Mouse (Mus musculus) 3134 (cell line): Measurements from ENCODE around the gene Tatdn2.
A peak's percentile ranks its signal among the peaks of the same experiment; 100 is the strongest.

Source experiments
- DNase-seq: peaks from one replicate; pipeline ENCODE4 v3.0.0-alpha.2; 2011; ENCODE audit warnings: low spot score; ENCODE audit not compliant: insufficient read length; ENCODE audit errors: extremely low read depth

Gene Tatdn2

DNA sequence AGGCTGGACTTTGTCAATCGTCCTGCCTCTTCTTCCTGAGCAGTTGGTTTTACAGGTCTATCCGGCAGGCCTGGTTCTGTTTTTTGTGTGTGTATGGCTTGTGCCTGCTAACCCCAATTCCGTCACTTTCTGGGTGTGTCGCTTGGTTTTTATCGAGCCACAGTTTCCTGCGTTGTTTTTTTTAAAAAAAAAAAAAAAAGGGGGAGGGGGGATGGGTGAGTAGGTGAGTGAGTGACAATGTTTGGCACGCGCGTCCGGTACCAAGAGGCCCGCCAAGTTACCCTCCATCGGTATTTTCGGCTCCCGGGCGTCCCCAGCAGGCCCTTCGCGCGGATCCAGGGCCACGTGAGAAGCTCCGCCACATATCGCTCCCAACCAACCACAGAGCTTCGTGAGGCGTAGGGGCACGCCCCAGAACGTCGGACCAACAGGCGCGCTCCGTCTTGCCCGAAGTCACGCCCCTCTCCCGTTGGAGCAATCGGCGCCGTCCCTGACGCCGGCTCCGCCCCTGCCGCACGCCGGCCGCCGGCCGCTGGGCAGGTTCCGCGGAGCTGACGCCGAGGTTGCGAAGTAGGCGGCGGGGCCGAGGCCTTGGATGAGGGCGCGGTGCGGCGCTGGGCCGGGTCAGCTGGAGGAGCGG, at the start of gene Tatdn2:
Gene Tatdn2 (plus strand): TSS at position 469 of the 640 bp plus-strand sequence.
- DNase-seq, result peak; percentile 100

DNA sequence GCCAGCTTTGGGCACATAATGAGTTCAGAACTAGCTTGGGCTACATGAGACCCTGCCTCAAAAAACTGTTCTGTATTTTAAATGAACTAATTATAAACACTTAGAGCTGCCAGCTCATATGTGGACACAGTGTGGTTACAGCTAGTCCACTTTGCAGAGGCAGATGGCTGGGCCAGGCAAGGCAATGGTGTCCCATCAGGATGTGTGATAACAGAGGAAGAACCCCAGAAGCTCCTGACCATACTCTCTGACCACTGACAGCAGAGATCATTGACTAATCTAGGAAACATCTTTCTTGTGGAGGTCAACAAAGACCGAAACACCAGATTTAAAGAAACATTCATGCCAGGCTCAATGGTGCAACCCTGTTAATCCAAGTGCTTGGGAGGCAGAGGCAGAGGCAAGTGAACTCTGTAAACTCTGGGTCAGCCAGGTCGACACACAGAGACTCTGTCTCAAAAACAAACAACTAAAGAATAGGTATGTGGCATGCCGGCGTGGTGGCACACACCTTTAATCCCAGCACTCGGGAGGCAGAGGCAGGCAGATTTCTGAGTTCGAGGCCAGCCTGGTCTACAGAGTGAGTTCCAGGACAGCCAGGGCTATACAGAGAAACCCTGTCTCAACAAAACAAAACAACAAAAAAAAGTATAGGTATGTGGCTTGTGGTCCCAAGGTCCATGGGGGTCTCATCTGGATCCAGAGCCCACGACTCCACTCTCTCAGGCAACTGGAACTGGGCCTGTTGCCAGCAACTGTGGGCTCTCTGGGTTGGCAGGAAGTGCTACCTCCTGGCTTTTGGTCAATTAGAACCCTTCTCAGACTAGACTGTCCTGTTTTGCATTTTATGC, 47.3 kb upstream of the Tatdn2 start:
- DNase-seq, result no peak

- no peak for DNase-seq
These were observed 46.6 kb upstream of the Tatdn2 start for GRCm38 (mm10) chr6:113650197-113650640.

GRCm38 (mm10) chr6:113651626-113652025, 45.2 kb upstream of the Tatdn2 start:
- no peak for DNase-seq

- no peak for DNase-seq
These were observed 43.3 kb upstream of the Tatdn2 start for GRCm38 (mm10) chr6:113653551-113653950.

- DNase-seq, result no peak
These were observed 42.7 kb upstream of the Tatdn2 start for GRCm38 (mm10) chr6:113654102-113654501.

DNA sequence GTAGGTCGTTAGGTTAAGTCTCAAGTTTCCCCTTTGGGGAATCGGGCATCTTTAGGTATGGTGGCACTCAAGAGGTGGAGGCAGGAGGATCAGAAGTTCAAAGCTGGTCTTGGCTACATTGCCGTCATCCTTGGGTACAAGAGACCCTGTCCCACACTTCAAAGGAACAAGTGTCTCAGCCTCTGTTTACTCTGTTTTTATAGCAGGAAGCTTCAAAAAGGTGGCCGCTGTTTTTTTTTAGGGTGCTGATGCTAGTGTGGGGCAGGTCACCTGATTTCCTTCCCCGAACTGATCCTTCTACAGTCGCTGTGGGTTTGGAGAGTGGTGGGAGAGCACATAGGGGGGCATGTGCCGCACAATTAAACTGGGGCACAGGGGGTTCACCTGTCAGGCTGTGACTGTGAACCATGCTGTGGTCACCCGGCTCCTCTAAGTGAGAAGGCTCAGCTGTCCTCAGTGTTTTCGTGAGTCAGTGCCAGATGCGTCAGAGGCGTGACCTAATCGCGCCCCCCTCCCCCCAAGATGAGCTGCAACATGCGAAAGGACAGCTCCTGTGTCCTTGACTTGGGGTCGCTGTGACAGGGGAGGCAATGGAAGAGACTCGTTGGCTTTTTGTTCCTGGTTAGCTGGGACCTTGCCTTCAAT, 42.0 kb upstream of the Tatdn2 start:
- DNase-seq, result no peak

DNA sequence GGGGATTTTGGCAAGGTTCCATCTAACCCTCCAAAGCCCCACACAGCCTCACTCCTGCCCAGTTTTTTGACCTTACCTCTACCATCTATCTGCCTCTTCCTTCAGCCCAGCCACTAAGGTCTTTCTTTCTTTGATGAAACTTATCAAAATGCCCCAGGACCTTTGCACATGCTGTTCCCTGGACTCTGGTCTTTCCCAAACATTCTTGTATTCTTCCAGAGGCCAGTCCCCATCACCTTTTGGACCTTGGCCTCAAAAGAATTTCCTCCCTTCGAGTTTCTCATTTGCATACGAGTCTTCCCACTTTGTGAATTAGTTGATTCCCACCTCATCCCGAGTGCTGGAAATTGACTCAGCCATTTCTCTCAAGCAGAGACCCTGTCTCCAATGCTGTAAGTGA, 41.4 kb upstream of the Tatdn2 start:
- no peak for DNase-seq

GRCm38 (mm10) chr6:113656847-113657246, 40.0 kb upstream of the Tatdn2 start:
- no peak for DNase-seq

- DNase-seq, result no peak
These were observed 38.6 kb upstream of the Tatdn2 start for GRCm38 (mm10) chr6:113658226-113658625.

- DNase-seq, result no peak
These were observed 37.0 kb upstream of the Tatdn2 start for GRCm38 (mm10) chr6:113659648-113660491.

GRCm38 (mm10) chr6:113660492-113661352, 36.1 kb upstream of the Tatdn2 start:
- DNase-seq, result no peak

GRCm38 (mm10) chr6:113661353-113662241, 35.3 kb upstream of the Tatdn2 start:
- DNase-seq, result peak; percentile 70

DNA sequence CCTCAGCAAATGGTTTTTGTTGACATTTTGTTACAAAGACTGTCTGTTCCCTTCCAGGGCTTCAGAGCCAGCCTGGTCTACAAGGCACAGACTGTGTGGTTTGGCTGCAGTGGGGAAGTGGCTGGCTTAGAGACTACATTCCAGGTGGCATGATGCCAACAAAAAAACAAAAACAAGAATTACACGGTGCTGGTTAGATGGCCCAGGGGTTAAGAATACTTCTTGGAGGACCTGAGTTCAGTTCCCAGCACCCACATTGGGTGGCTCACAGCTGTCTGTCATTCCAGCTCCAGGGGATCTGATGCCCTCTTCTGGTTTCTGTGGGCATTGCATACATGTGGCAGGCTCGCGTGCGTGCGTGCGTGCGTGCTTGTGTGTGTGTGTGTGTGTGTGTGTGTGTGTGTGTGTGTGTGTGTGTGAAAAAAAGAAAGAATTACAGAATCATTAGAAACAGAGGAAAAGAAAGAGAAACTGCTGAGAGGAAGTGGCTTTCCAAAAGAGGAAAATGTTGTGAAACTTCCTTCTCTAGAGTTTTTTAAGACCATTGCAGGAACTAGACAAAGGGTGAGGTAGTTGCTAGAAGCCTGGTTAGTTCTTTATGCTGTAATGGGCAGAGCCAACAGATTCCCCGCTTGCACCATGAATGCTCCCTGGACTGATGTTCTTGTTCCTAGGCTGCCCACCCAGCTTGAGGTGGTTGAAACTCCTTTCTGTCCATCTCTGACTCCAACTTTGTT, 33.7 kb upstream of the Tatdn2 start:
- no peak for DNase-seq

- no peak for DNase-seq
These were observed 32.5 kb upstream of the Tatdn2 start for GRCm38 (mm10) chr6:113664305-113664704.

DNA sequence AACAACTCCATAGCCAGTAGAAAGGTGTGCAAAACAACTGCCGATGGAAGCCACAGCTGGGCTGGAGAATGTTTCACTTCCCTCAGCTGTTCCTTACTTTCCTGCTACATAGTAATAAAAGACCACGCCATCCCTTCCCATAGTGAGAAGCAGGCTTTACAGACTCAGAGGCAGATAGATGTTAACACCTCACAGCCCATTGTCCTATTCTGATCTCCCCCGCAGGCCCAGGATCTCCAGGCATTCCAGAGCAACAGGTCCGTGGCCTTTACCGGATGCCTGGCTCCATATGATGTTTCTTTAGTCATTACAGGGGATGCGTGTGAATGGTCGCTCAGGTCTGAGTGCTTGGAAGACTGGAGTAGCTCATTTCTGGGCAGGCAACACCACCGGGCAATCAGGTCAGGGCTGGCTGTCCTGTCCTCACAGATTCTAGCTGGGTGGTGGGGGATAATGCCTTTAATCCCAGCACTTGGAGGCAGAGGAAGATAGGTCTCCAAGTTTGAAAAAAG, 29.2 kb upstream of the Tatdn2 start:
- no peak for DNase-seq

DNA sequence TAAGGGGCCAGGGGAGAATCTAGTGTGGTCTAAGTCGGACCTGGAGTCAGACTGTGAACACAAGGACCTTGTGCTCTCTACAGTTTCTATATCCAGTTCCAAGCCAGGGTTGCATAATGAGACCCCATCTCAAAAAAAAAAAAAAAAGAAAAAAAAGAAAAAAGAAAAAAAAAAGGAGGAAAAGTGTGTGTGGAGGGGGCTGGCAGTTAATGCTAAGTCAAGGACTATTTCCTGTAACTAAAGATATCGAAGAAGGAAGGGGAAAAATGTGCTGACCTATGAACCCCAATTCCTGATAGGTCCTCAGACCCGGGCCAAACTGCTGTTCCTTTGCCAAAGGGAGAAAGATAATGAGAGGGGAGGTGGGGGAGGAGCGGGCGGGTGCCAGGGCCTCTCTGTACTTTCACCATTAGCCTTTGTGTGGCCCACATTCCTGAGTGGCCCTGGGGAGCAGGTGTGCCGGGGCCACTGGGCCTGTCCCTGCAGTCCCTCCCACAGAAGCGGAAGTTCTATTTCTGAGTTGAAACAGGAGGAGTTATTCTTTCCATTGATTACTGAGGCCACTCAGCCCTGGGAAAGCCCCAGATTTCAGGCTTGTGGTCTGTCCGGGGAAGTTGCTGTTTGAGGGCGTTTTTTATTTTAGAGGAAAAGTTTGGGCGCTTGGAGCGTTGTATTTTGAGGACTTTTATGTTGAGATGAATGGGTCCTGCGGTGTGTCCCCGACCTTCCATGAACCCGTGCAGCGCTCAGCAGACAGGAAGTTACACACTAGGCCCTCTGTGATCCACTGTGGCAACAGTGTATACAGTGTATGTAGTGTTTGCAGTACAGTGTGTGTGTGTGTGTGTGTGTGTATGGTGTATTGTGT, 28.3 kb upstream of the Tatdn2 start:
- peak; percentile 59 for DNase-seq
